Mouse (Mus musculus) embryonic facial prominence, embryonic 11.5 days (tissue): ENCODE measurements at regions not wholly inside any gene's neighbourhood (a gene's known extent, or its start where the extent isn't known, plus 50 kb on each side); places are given as distances from the start of the nearest gene placed in this dataset.

Experiments
- ATAC-seq: fragments of 200-750 bp; cut with Nextera tagmentation; replicated peaks from 2 replicates; pipeline ENCODE4 v1.8.0; 2017; ENCODE audit warnings: low read depth; ENCODE audit not compliant: insufficient number of reproducible peaks, low FRiP score, low TSS enrichment
- DNase-seq: peaks from one replicate; pipeline ENCODE4 v3.0.0-alpha.2; 2015; ENCODE audit warnings: low spot score
- H3K27ac ChIP-seq: fragments of 300-500 bp; sonication (generic); replicated peaks from 2 replicates; pipeline ENCODE4 v1.5.1; 2014; ENCODE audit warnings: mild to moderate bottlenecking, low read depth, low read length, control low read depth
- H3K27me3 ChIP-seq: fragments of 300-500 bp; sonication (generic); 2 replicates; pipeline ENCODE4 v1.6.1; 2014; ENCODE audit warnings: mild to moderate bottlenecking, low read length, moderate library complexity, mixed read lengths; ENCODE audit not compliant: control insufficient read depth, insufficient read depth
- H3K36me3 ChIP-seq: fragments of 300-500 bp; sonication (generic); replicated peaks from 2 replicates; pipeline ENCODE4 v1.6.1; 2014; ENCODE audit warnings: low read depth, mild to moderate bottlenecking, low read length, moderate library complexity, mixed read lengths; ENCODE audit not compliant: control insufficient read depth, insufficient read depth
- H3K4me1 ChIP-seq: fragments of 300-500 bp; sonication (generic); 2 replicates; pipeline ENCODE4 v1.6.1; 2014; ENCODE audit warnings: low read length, mixed read lengths; ENCODE audit not compliant: control insufficient read depth, insufficient read depth
- H3K4me2 ChIP-seq: fragments of 300-500 bp; sonication (generic); 2 replicates; pipeline ENCODE4 v1.6.1; 2014; ENCODE audit warnings: low read depth, mild to moderate bottlenecking, control low read depth, low read length, moderate library complexity
- H3K4me3 ChIP-seq: fragments of 300-500 bp; sonication (generic); 2 replicates; pipeline ENCODE4 v1.5.1; 2014; ENCODE audit warnings: low read depth, low read length, control low read depth
- H3K9ac ChIP-seq: fragments of 300-500 bp; sonication (generic); replicated peaks from 2 replicates; pipeline ENCODE4 v1.6.1; 2014; ENCODE audit warnings: mild to moderate bottlenecking, control low read depth, low read length
- H3K9me3 ChIP-seq: fragments of 300-500 bp; sonication (generic); replicated peaks from 2 replicates; pipeline ENCODE4 v1.6.1; 2016; ENCODE audit warnings: mild to moderate bottlenecking, low read length, inconsistent platforms, mixed read lengths; ENCODE audit not compliant: control insufficient read depth
- WGBS: fragments of 180-500 bp; shearing (Covaris S2); extraction: QIAGEN DNeasy Blood & Tissue Kit; methylation state at CpG from one replicate; pipeline ENCODE4 v1.1.7; 2014; 5-methylcytosine and 5-hydroxymethylcytosine counted together

GRCm38 (mm10) chr2:114805436-114806047 is 150.8 kb upstream of the Dph6 start:
- no peak overlapping the region for H3K4me3 ChIP-seq
- ATAC-seq (no peak), DNase-seq (no peak)
- H3K27me3 ChIP-seq, result no peaks in the 10 kb centered on the region
- H3K4me1 ChIP-seq, result no peaks in the 10 kb centered on the region
- 88% methylated on average over 3 of the region's 3 CpGs for WGBS
- no peaks in the 10 kb centered on the region for H3K9me3 ChIP-seq
- H3K4me2 ChIP-seq, result no peak overlapping the region
- no peak overlapping the region for H3K27ac ChIP-seq
- no peak overlapping the region for H3K9ac ChIP-seq
- no peaks in the 10 kb centered on the region for H3K36me3 ChIP-seq

- Histone ChIP-seq H3K36me3 (no peaks in the 10 kb centered on the region), H3K4me3 (no peak overlapping the region), H3K27me3 (no peaks in the 10 kb centered on the region), H3K9me3 (no peaks in the 10 kb centered on the region), H3K27ac (no peak overlapping the region), H3K4me1 (no peaks in the 10 kb centered on the region), H3K4me2 (no peak overlapping the region), H3K9ac (no peak overlapping the region)
- peak; percentile 60 for DNase-seq
- WGBS, result 33% methylated on average over 5 of the region's 5 CpGs
- no peak for ATAC-seq
These were observed 153.3 kb upstream of the Dph6 start for GRCm38 (mm10) chr2:114808046-114808445.

GRCm38 (mm10) chr2:114812141-114812902 is 157.6 kb upstream of the Dph6 start:
- peak; percentile 13 for DNase-seq

GRCm38 (mm10) chr2:114812903-114813290 is 158.1 kb upstream of the Dph6 start:
- Histone ChIP-seq H3K9ac (no peak overlapping the region), H3K27ac (no peak overlapping the region), H3K4me1 (no peaks in the 10 kb centered on the region), H3K9me3 (no peaks in the 10 kb centered on the region), H3K4me3 (no peak overlapping the region), H3K27me3 (no peaks in the 10 kb centered on the region), H3K4me2 (no peak overlapping the region), H3K36me3 (no peaks in the 10 kb centered on the region)
- DNase-seq, result peak; percentile 65
- WGBS, result 6% methylated on average over 3 of the region's 3 CpGs
- ATAC-seq, result no peak

More at GRCm38 (mm10) chr2:114812141-114812902, 157.6 kb upstream of the Dph6 start:
- 46% methylated on average over 11 of the region's 11 CpGs for WGBS
- Histone ChIP-seq H3K36me3 (no peaks in the 10 kb centered on the region), H3K9ac (no peak overlapping the region), H3K4me1 (no peaks in the 10 kb centered on the region), H3K4me3 (no peak overlapping the region), H3K4me2 (no peak overlapping the region), H3K9me3 (no peaks in the 10 kb centered on the region), H3K27ac (no peak overlapping the region), H3K27me3 (no peaks in the 10 kb centered on the region)
- no peak for ATAC-seq

GRCm38 (mm10) chr2:114822657-114823056 is 167.9 kb upstream of the Dph6 start:
- no peaks in the 10 kb centered on the region for H3K9me3 ChIP-seq
- no peak overlapping the region for H3K4me3 ChIP-seq
- DNase-seq, result no peak
- no peaks in the 10 kb centered on the region for H3K36me3 ChIP-seq
- no peak for ATAC-seq
- H3K9ac ChIP-seq, result no peak overlapping the region
- no peak overlapping the region for H3K27ac ChIP-seq
- WGBS, result 71% methylated on average over 3 of the region's 3 CpGs
- no peaks in the 10 kb centered on the region for H3K27me3 ChIP-seq
- no peaks in the 10 kb centered on the region for H3K4me1 ChIP-seq
- H3K4me2 ChIP-seq, result no peak overlapping the region

- ATAC-seq (no peak), DNase-seq (no peak)
- Histone ChIP-seq H3K36me3 (no peaks in the 10 kb centered on the region), H3K9ac (no peak overlapping the region), H3K4me2 (no peak overlapping the region), H3K4me1 (no peaks in the 10 kb centered on the region), H3K27ac (no peak overlapping the region), H3K4me3 (no peak overlapping the region), H3K9me3 (no peaks in the 10 kb centered on the region), H3K27me3 (no peaks in the 10 kb centered on the region)
- WGBS, result 47% methylated on average over 6 of the region's 6 CpGs
These were observed 173.4 kb upstream of the Dph6 start for GRCm38 (mm10) chr2:114828192-114828591.

- no peaks in the 10 kb centered on the region for H3K27me3 ChIP-seq
- no peaks in the 10 kb centered on the region for H3K36me3 ChIP-seq
- H3K4me2 ChIP-seq, result no peak overlapping the region
- DNase-seq (peak; percentile 56), ATAC-seq (0 out of 2 replicates have a peak, but pooled peaks have one; percentile 34)
- H3K4me3 ChIP-seq, result no peak overlapping the region
- no peak overlapping the region for H3K27ac ChIP-seq
- H3K9me3 ChIP-seq, result no peaks in the 10 kb centered on the region
- no peak overlapping the region for H3K9ac ChIP-seq
- WGBS, result 32% methylated on average over 2 of the region's 2 CpGs
- H3K4me1 ChIP-seq, result no peaks in the 10 kb centered on the region
These were observed 180.9 kb upstream of the Dph6 start for GRCm38 (mm10) chr2:114835694-114836093.

GRCm38 (mm10) chr2:114843696-114844388 is 189.1 kb upstream of the Dph6 start:
- H3K36me3 ChIP-seq, result no peaks in the 10 kb centered on the region
- 73% methylated on average over 9 of the region's 9 CpGs for WGBS
- no peak overlapping the region for H3K9ac ChIP-seq
- no peaks in the 10 kb centered on the region for H3K9me3 ChIP-seq
- H3K4me2 ChIP-seq, result no peak overlapping the region
- no peak for DNase-seq
- no peak for ATAC-seq
- H3K4me1 ChIP-seq, result no peaks in the 10 kb centered on the region
- H3K4me3 ChIP-seq, result no peak overlapping the region
- no peaks in the 10 kb centered on the region for H3K27me3 ChIP-seq
- H3K27ac ChIP-seq, result no peak overlapping the region
